Mouse (Mus musculus) mouse embryonic stem cell (cell line): Measurements from ENCODE around the gene Cmtm4.

Experiments
- in situ Hi-C, 2 experiments: fragments of 300-500 bp; cut with MboI; formaldehyde crosslinking; loops; 1 replicate in 1 of 2; 3 replicates in 1 of 2; pipeline ENCODE4 v1.14.3; 2019 to 2020; ENCODE audit warnings: low sequenced_read_pairs in 2 of 2, low pct_unique_long_range_greater_than_20kb in 1 of 2, mixed read lengths in 1 of 2; ENCODE audit not compliant: unreplicated experiment in 1 of 2

The Cmtm4 gene

GRCm38 (mm10) chr8:104380961-104381411 is 14.6 kb downstream of the Cmtm4 start:
- in situ Hi-C loops: no loop called here

- in situ Hi-C loops: no loop called here
Observed at GRCm38 (mm10) chr8:104380269-104380668, 15.3 kb downstream of the Cmtm4 start.

- in situ Hi-C loops: no loop called here
Observed at GRCm38 (mm10) chr8:104379301-104379836, 16.2 kb downstream of the Cmtm4 start.

- in situ Hi-C loops: no loop called here
Observed at GRCm38 (mm10) chr8:104376669-104377068, 18.9 kb downstream of the Cmtm4 start.

- in situ Hi-C loops: no loop called here
Observed at GRCm38 (mm10) chr8:104375959-104376358, 19.6 kb downstream of the Cmtm4 start.

- in situ Hi-C loops: no loop called here
Observed at GRCm38 (mm10) chr8:104374864-104375846, 20.5 kb downstream of the Cmtm4 start.

GRCm38 (mm10) chr8:104374269-104374668 is 21.3 kb downstream of the Cmtm4 start:
- in situ Hi-C loops: no loop called here

- in situ Hi-C loops: no loop called here
Observed at GRCm38 (mm10) chr8:104373779-104374178, 21.8 kb downstream of the Cmtm4 start.

GRCm38 (mm10) chr8:104371121-104371520 is 24.5 kb downstream of the Cmtm4 start:
- in situ Hi-C loops: no loop called here

GRCm38 (mm10) chr8:104370071-104370470 is 25.5 kb downstream of the Cmtm4 start:
- in situ Hi-C loops: no loop called here

GRCm38 (mm10) chr8:104369591-104369990 is 26.0 kb downstream of the Cmtm4 start:
- in situ Hi-C loops: no loop called here

GRCm38 (mm10) chr8:104367398-104367797 is 28.2 kb downstream of the Cmtm4 start:
- in situ Hi-C loops: no loop called here

- in situ Hi-C loops: no loop called here
Observed at GRCm38 (mm10) chr8:104365695-104366094, 29.9 kb downstream of the Cmtm4 start.

GRCm38 (mm10) chr8:104359778-104360456 is 35.7 kb downstream of the Cmtm4 start:
- in situ Hi-C loops: no loop called here

GRCm38 (mm10) chr8:104358637-104359036 is 37.0 kb downstream of the Cmtm4 start:
- in situ Hi-C loops: no loop called here

- in situ Hi-C loops: no loop called here
Observed at GRCm38 (mm10) chr8:104354504-104354903, 41.1 kb downstream of the Cmtm4 start.

- in situ Hi-C loops: no loop called here
Observed at GRCm38 (mm10) chr8:104353186-104353585, 42.4 kb downstream of the Cmtm4 start.

- in situ Hi-C loops: no loop called here
Observed at GRCm38 (mm10) chr8:104350047-104350446, 45.6 kb downstream of the Cmtm4 start.

GRCm38 (mm10) chr8:104348971-104349370 is 46.6 kb downstream of the Cmtm4 start:
- in situ Hi-C loops: no loop called here
